Mouse (Mus musculus): ENCODE data around the gene Clptm1.

The Clptm1 gene

DNA sequence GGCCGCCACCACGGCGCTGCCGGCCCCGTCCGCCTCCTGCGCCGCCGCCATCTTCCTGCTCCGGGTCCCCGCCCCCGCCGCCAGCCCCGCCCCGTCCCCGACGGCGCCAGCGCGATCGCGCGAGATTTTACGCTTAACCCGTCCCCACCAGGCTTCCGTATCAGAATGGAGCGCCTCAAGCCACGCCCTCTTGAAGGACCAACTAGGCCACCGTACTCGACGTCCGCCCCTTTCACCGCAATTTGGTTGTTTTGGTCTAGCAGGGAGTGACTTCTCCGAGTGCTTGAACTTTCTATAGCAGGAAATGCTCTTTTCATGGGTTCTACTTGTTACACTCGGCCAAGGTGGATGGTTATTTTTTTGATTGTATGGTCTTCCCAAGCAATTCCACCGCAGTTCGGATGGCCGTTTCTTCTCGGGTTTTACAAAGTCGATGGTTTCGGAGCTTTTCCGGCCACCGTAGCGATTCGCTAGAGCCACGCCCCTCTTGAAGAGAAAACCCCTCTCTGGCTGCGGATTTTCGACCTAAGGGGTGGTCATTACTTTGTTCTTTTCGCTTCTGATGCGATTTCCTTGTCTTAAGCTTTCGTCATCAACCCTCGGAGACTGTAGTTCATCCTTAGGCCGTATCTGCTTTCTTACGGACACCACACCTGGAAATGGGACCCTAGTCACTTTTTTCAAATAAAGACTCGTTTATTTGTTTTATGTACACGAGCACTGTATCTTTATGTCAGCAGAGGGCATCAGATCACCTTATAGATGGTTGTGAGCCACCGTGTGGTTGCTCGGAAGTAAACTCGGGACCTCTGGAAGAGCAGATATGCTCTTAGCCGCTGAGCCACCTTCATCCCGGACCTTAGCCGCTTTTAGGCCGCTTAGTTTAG lies at the start of gene Clptm1:
Clptm1 (minus strand) TSS at position 79 of the 887 bp plus-strand sequence.
- peak; percentile 87 for DNase-seq (ENCODE audit: low spot score)

DNA sequence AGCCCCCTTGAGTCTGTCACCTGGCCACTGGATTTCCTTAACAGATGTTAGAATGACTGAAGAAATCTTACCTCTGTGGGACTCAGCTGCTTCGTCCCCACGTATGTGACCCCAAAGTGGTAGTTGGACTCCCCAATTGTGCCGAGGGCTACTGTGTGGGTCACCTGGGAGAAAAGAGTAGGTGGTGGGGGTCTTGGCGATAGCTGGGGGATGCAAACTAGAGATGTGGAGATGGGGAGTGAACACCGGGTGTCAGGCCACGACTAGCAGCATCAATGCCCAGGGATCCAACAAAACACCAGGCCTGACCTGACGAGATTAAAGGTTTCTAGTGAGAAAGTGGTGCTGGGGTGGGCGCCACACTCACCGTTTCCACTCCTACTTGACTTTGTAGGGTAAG lies 48.8 kb upstream of the Clptm1 start:
- no peak for DNase-seq (ENCODE audit: low spot score)

DNA sequence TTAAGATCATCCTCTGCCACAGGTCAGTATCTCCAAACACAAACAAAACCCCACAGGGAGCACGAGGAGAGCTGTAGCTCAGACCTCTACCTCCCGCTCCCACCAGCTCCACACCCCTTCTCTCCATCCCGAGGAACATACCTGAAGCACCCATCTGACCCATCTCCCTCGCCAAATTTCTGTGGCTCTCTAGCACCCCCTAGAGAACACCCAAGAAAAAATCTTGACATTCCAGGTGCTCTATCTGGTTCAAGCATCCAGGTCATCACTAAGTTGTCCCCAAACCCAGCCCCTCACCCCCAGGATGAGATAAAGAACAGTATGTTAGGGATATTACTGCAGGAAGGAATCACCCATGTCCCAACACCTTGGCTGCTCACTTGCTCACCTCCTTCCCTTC lies 48.4 kb upstream of the Clptm1 start:
- no peak for DNase-seq (ENCODE audit: low spot score)

DNA sequence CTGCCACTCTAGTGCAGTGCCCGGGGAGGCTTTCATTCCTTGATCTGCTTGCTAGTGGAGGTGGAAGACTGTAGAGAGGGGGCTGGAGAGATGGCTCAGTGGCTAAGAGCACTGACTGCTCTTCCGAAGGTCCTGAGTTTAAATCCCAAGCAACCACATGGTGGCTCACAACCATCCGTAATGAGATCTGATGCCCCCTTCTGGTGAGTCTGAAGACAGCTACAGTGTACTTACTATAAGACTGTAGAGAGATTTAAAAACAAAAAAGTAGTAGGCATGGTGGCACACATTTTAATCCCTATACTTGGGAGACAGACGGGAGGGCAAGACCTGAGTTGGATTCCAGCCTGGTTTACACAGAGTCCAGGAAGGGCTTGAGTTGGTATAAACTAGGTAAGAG lies 47.6 kb upstream of the Clptm1 start:
- peak; percentile 9 for DNase-seq (ENCODE audit: low spot score)

DNA sequence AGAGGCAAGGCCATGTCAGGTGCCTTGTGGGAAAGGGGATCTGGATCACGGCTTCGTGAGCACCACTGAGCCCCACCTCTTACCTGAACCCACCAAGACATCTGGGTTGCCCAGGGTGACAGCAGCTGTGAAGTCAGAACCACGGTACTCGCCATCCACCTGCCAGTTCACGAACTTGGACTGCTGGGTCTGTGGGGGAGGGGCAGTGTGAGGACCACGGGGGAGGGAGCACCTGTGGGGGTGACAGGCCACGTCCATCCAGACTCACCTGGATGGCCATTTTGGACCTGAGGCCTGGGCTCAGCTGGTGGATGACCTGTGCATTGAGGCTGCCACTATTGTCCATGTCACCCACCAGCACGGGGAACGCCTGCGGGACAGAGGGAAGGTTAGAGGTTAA lies 45.8 kb upstream of the Clptm1 start:
- no peak for DNase-seq (ENCODE audit: low spot score)

DNA sequence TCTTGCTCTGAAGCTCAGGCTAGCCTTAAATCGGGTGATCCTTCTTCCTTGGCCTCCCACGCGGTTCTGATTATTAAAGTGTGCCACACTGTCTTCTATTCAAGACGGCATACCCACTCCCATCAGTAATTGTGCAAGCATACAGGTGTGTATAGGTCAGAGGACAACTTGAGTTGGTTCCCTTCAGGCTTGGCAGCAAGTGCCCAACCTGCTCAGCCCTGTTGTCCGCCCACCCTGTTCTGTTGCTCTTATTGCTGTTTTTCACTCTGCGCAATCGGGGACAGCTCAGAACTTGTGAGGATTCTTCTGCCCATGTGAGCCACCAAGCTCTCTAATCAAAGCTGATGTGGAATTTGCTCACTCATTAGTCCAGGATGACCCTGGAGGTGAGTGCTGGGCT lies 40.4 kb upstream of the Clptm1 start:
- DNase-seq (ENCODE audit: low spot score), result no peak

DNA sequence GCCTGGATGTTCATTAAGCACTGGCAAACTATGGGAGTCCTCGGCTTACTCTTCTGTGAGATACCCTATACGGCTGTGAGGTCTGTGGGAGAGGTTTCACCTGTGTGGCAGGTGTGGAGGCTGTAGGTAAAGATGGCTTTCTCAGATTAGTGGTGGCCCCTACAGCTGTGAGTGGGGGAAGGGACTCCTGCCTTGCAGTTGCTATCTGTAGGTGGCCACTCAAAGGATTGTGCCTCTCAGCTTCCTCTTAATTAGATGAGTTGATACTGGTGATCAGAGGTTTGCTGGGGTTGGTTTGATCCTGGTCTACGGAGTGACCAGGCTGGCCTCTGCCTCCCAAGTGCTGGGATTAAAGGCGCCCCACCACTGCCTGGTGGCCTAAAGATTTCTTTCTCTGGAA lies 39.6 kb upstream of the Clptm1 start:
- DNase-seq (ENCODE audit: low spot score), result no peak

DNA sequence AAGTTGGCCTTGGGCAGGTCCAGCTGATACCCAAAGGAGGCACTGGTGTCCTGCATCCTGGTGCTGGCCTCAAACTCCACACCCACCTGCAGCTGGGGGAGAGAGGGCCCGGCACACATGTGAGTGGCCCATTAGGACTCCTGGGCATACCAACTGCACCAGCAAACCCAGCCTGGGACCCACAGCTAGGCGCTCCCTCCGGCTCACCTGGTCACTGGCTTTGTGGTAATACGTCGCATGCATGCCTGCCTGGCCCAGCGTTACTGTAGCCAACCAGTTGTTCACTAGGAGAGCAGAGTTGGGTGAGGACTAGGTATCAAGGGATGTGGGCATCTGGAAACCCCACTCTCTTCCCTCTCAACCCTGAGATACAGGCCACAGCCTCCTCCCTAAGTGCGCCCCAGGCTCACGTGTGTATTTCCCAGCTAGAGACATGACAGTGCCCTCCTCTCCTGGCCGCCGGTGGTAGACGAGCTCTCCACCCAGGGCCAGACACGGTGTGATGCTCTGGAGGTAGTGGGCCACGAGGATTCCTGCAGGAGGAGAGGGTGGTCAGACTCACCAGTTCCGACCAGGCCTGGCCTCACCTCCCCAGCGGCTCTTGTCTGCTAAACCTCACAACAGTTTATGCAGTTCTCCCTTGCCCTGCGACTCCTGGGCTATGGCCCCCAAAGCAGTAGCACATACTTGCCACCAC lies 38.2 kb upstream of the Clptm1 start:
- no peak for DNase-seq (ENCODE audit: low spot score)

DNA sequence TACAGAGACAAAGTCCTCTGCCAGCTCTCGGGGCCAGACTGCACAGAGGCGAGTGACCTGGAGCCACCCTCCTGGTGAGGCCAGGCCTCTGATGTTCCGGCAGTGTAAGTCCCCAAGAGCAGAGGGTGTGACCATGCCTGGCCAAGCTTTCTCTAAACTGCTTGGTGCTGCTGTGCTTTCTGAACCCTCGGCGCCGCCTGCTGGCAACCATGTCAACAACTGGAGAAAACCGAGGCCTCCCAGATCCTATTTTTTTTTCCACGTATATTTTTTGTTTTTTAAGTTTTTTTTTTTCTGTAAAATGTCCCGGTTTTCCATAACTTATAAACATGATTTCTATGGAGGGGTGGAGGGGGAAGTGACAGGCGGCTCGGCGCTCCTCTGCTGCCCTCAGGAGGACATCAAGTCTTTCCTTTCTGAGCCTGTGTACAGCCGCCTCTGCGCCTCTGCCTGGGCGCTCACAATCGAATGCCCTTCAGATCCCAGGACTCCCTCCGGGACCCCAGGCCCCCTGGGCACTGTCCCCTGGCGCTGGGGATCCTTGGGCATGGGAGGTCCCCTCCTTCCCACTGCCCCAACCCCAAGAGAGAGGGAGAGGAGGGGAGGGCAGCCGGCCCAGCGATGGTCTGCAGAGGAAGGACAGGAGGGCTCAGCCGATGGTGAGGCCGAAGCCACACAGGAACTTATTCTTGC lies 36.4 kb upstream of the Clptm1 start:
- peak; percentile 41 for DNase-seq (ENCODE audit: low spot score)

DNA sequence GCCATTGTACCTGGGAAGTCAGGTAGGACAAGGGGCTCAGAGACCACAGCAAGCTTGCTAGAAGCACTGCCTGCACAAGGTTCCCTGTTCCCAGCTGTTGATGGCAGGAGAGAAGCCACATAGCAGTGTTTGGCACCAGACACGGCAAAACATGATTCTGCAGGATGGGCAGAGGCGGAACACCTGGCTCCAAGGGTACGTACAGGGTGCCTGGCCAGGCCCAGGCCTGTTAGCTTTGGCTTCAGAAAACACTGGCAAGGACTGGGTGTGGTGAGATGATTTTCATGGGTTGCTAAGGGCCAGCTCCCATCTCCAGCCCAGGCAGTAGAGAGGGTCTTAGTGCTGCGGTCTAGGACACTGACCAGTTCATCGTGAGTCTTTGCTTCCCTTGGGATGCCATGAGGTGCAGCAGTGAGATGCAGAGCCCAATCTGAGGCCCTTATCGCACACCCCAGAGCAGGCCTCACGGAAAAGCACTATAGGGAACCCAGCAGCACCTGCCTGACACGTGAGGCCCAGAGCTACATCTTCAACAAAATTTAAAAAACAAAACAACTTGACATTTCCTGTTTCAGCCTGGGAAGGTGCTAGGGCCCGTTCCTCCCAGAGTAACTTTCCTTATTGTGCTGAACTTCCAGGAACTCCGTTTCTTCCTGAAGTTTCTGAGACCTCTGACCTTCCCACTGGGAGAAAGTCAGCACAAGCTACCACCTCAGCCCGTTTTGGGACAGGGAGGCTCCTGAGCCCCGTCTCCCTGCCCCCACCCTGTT lies 35.7 kb upstream of the Clptm1 start:
- DNase-seq (ENCODE audit: low spot score), result no peak

DNA sequence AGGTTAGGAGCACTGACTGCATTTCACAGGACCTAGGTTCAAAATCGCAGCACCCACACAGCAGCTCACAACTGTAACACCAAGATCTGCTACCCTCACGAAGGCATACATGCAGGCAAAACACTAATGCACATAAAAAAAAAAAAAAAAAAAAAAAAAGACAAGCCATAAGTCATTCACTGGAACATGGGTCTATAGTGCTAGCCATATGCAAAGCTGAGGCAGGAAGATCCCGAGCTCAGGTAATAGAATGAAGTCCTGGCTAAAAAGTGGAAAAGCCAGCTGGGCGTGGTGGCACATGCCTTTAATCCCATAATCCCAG lies 35.0 kb upstream of the Clptm1 start:
- no peak for DNase-seq (ENCODE audit: low spot score)

DNA sequence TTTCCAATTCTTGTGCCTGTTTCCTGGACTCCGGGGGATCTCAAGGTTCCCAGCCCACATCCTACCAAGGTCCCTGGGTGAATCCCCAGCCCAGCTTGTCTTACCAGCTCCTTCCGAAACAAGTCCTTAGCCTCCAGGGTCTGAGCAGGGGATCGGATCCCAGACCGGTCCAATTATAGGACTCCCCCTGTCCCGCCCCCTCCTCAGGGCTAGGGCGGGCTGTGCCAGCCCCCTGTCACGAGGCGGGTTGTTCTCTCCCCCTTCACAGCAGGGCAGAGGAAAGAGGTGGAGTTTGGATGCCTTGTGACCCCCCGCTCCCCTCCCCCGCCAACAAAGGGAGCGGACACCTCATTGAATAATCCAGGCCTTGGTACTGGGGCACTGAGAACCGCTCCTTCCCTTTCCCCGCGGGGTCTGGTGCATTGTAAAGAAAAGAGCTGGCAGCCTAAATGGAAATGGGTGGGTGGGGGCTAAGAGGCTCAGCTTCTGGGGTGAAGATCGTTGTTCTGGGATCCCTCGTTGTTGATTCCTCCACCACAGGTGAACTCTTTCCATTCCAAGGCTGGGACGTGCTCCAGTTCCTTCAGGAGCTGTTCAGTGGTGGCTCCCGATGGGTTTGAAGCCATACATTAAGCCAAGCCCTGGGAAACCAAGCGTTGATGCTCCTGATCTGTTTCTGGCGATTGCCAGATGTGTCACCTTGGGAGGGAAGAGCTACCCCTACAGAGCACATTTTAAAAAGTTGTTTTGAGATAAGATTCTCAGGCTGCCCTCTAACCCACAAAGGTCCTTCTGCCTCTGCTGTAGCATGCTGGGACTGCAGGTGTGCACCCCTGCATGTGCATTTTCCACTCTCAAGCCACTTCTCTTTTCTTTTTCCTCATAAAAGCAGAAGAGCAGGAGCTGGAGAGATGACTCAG lies 34.3 kb upstream of the Clptm1 start, which contains the start of gene Apoe:
Apoe (minus strand) TSS at position 282 of the 920 bp plus-strand sequence.
- DNase-seq (ENCODE audit: low spot score), result no peak

DNA sequence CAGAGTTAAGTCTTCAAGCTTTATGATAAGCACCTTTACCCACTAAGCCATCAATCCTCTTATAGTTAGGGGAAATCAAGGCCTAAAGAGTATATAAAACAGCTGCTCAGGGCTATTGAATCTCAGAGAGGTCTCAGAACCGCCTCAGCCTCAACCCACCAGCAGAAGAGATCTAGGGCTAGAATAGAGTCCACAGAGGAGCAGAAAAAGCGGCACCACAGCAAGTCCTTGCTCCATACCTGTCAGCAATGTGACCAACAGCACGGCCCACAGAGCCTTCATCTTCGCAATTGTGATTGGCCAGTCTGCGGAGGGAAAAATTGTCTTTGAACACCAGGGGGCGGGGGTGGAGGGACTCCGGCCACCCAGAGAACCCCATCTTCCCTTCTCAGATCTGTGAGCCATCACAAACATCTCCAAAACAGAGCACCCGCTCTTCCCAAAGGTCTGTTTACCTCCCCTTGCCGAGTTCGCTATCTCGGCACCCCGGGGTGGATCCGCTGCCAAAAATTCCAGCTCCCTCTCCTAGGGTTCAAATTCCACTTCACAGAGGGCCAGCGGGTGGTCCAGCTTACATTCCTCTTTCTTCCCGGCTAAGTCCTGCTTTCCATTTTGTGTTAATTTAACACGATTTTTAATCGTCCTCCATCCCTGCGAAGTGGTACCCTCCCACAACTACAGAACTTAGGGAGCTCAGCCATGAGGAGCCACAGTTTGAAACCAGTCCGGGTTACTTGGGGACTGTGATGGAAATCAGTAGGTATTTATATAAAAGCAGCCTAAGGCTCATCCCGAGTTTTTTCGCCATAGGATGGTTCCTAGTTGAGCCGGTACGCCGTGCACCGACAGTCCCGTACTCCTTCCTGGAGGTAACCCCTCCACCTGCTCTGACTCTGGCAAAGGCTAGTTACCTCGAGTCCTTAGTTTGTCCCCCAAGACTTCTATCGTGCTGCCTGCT lies 33.4 kb upstream of the Clptm1 start:
- DNase-seq (ENCODE audit: low spot score), result no peak

DNA sequence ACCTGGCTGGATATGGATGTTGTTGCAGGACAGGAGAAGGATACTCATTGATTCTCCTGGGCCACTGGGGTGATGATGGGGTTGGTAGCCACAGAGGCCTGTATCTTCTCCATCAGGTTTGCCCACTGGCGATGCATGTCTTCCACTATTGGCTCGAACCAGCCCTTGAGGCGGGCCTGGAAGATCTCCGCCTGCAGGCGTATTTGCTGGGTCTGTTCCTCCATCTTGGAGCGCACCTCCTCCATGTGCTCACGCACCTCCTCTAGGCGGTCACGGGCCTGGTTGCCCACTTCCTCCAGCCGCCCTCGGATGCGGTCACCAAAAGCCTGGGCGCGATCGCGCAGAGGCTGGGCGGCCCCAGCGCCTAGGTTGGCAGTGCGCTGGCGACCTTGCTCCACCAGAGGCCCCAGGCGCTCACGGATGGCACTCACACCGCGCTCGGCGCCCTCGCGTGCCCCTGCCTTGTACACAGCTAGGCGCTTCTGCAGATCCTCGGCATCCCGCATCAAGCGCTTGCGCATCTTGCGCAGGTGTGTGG lies 31.6 kb upstream of the Clptm1 start:
- DNase-seq (ENCODE audit: low spot score), result no peak

DNA sequence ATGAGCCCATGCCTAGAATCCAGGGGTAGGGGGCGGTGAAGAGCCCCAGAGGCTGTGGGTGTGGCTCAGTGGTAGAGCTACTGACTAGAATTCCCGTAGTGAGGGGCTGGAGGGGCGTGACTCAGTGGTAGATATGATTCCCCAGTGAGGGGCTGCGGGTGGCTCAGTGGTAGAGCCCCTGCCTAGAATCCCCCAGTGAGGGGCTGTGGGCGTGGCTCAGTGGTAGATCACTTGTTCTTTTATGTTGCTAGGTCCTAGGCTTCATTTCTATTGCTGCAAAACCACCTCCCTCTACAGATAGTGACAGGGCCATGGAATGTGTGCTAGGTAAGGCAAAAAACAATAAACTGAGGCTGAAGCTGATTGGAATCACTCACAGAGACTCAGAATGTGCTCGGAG lies 31.0 kb upstream of the Clptm1 start:
- no peak for DNase-seq (ENCODE audit: low spot score)

DNA sequence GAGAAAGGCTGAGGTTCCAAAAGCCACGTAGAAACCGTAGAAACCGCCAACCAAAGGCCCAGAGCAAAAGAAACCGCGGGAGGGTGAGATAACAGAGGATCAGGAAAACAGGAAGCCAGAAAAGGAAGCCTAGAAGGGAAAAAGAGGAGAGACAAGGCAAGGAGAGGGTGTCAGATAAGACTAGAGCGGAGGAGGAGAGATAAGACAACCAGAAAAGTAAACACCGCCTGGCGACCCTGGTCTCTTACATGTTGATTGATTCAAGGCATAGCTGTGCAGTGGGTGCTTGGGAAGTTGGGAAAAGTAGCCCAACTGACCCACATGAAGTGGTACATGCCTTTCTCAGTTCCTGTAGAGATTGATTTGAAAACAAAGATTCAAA lies 30.4 kb upstream of the Clptm1 start:
- no peak for DNase-seq (ENCODE audit: low spot score)

DNA sequence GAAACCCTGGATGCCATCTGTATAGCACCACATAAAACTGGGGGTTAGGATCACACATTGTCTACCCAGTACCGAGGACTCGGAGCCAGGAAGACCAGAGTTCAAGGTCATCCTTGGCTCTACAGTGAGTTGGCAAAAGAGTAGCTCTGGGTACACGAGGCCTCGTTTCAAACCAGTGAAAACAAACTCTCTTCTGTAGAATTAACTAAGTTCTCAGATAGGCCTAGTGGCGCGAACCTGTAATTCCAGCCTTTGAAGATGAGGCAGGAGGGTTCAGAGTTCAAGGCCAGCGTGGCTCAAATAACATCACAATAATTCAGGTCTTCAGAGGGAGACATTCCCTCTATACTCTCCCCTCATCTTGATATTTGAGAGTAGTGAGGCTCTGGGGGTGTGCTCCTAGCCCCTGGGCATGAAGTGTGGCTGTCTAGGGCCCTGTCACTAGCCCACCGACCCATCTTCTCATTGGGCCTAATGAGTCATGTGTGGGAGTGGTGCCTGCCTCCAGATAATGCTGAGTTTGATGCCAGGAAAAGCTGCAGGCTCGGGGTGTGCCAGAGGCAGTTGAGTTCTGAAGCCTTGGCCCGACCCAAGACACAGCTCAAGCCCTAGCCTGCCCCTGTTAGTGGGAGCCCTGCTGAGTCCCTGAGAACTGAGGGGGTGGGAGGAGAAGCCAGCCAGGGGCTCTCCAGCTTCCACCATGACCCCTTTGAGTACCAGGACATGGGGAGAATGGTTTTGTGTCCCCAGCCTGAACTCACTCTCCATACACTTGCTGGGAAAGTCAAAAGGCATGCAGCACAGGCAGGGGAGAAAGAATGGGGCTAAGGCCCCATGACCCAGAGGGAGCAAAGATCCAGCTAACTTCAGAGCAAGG lies 29.7 kb upstream of the Clptm1 start:
- no peak for DNase-seq (ENCODE audit: low spot score)

DNA sequence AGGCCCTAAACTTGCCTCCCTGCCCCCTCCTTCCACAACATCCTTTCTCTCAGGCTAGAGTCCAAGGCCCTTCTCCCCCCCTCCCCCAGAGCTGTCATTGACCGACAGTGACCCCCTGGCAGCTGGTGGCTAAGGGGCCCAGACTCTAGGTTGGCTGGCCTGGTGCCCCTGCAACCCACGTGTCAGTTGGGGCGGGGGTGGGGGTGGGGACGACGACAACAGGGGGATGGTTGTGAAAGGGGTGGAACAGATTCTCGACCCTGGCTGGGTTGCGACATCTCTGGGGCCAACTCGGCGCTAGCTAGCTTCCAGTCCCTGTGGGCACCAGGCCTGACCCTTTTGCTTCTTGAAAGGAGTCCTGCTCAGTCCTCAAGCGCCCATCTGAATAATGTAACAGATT lies 28.6 kb upstream of the Clptm1 start:
- DNase-seq (ENCODE audit: low spot score), result no peak

All from MN1 (cell line).